In genomic region chr13:55099726-55100478, GRCm38 (mm10) we compare ENCODE assay signal across 8 mouse cellular contexts. TPM values are rescaled to one million over a fixed set of nuclear protein-coding genes. Genes with fewer than 3 reads are reported as not detected.
DNase-seq lines count a peak whose midpoint lies in the region; ATAC-seq lines count a peak whose summit lies in the region.

Gene Uimc1, minus strand, starts transcription at chr13:55100300.

- peaks cover 7% of the 10 kb centered on the region for H3K4me1 ChIP-seq in embryonic facial prominence, embryonic 12.5 days

- peak within 1 kb of the TSS; percentile 83 for H3K9ac ChIP-seq in embryonic facial prominence, embryonic 12.5 days

- DNase-seq in B cell, adult 2 months, result peak; percentile 78 to 82
- DNase-seq in adrenal gland, postnatal 36 days, result peak; percentile 85 to 90
- DNase-seq in heart, adult 18-20 months, result peak; percentile 82 to 89
- peak; percentile 85 for DNase-seq in kidney, adult 18-20 months
- DNase-seq in liver, result peak; percentile 93
- DNase-seq in monocyte, adult 2 months (ENCODE audit: low read depth in 1 of 2, low spot score in 2 of 2), result peak; percentile 6 to 45
- DNase-seq in spleen, postnatal 14 days (ENCODE audit: low spot score in 2 of 2), result peak; percentile 64 to 75

- WGBS in embryonic facial prominence, embryonic 12.5 days, result under 1% methylated on average over 74 of the region's 81 CpGs

- H3K36me3 ChIP-seq in embryonic facial prominence, embryonic 12.5 days, result no peaks in the 10 kb centered on the region

- peak within 1 kb of the TSS; percentile 84 for H3K4me3 ChIP-seq in embryonic facial prominence, embryonic 12.5 days

- peak within 1 kb of the TSS; percentile 90 for H3K27ac ChIP-seq in embryonic facial prominence, embryonic 12.5 days

- no peaks in the 10 kb centered on the region for H3K27me3 ChIP-seq in embryonic facial prominence, embryonic 12.5 days

- H3K9me3 ChIP-seq in embryonic facial prominence, embryonic 12.5 days, result no peaks in the 10 kb centered on the region

- ATAC-seq in embryonic facial prominence, embryonic 12.5 days (ENCODE audit: insufficient number of reproducible peaks, insufficient read depth, low FRiP score, low TSS enrichment), result peak; percentile 90

- H3K4me2 ChIP-seq in embryonic facial prominence, embryonic 12.5 days (replicated peaks), result peak within 1 kb of the TSS; percentile 70

RNA-seq across cellular contexts. Expression of gene Uimc1, which starts in this region (rescaled TPM):
- 10 to 100 TPM; 27.1 to 29.4 TPM for total RNA-seq in adrenal gland, postnatal 36 days (2021)
- polyA plus RNA-seq in embryonic facial prominence, embryonic 12.5 days (2016; fragmentation: Nextera tagmentation; extraction: Ambion mirVana), result 27.6 and 29.1 TPM in 2 replicates
- total RNA-seq in heart, adult 18-20 months (2021), result 10 to 100 TPM; 16.7 to 17.0 TPM

Comparison
In these comparisons a context has a peak if more than half of its experiments do, and no peak if none do; other contexts are left out.
1. Peak in every context shown above with its lines: DNase-seq, ATAC-seq, H3K4me3 ChIP-seq and H3K27ac ChIP-seq.
2. DNase-seq: peak in every context shown above with its lines; median percentile 93 in liver; 88 in adrenal gland, postnatal 36 days; 86 in heart, adult 18-20 months; 85 in kidney, adult 18-20 months; 80 in B cell, adult 2 months; 70 in spleen, postnatal 14 days; 26 in monocyte, adult 2 months.